25 mouse cellular contexts compared by ENCODE assay signal in the genomic region with DNA sequence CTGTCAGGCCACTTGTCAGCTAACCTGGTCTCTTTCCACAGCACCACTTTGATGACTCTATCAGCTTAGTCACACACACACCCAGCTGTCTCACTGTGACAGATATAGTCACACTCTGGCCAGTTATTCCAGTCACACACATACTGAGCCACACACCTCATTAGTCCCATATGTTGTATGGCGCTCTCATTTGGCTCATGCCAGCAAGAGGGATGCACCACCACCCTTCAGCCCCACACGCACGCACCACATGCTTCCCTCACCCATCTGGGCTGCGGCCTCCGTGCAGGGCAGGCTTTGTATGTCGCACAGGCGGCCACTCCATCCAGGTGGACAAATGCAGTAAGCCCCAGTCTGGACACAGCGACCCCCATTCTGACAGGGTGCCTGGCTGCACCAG. TPM values are rescaled to one million over a fixed set of nuclear protein-coding genes. Genes with fewer than 3 reads are reported as not detected.
DNase-seq lines count a peak whose midpoint lies in the region; ATAC-seq and TF ChIP-seq lines count a peak whose summit lies in the region.
"Had no signal": no experiment of that assay in that cellular context is flagged by ENCODE, and none has a peak within 500 bp of the region (broad histone marks: within the 10 kb centered on the region; RNA-seq: fewer than 3 reads in every experiment).

No protein-coding gene starts in this region.

- no peaks in the 10 kb centered on the region for H3K27me3 ChIP-seq in heart, embryonic 10.5 days (ENCODE audit: insufficient read depth, poor library complexity, severe bottlenecking)
- H3K27me3 ChIP-seq in megakaryocyte, embryonic 14.5 days (replicated peaks) = peaks cover 57% of the 10 kb centered on the region
- no peaks in the 10 kb centered on the region for H3K27me3 ChIP-seq in hindbrain, postnatal 0 days (ENCODE audit: insufficient read depth, low read length)
- H3K27me3 ChIP-seq: midbrain, embryonic 15.5 days had no signal

- H3K4me1 ChIP-seq in heart, embryonic 10.5 days = peaks cover 6% of the 10 kb centered on the region
- H3K4me1 ChIP-seq in megakaryocyte, embryonic 14.5 days = peaks cover 40% of the 10 kb centered on the region
- H3K4me1 ChIP-seq in hindbrain, postnatal 0 days (ENCODE audit: insufficient read depth, low read length) = no peaks in the 10 kb centered on the region

- H3K9me3 ChIP-seq in heart, embryonic 10.5 days = no peaks in the 10 kb centered on the region
- no peaks in the 10 kb centered on the region for H3K9me3 ChIP-seq in megakaryocyte, embryonic 14.5 days
- no peaks in the 10 kb centered on the region for H3K9me3 ChIP-seq in hindbrain, postnatal 0 days (ENCODE audit: low read length)
- H3K9me3 ChIP-seq: liver, embryonic 13.5 days; midbrain, embryonic 15.5 days had no signal

- peaks cover 86% of the 10 kb centered on the region for H3K36me3 ChIP-seq in heart, embryonic 10.5 days
- H3K36me3 ChIP-seq in megakaryocyte, embryonic 14.5 days (replicated peaks; ENCODE audit: low read length) = no peaks in the 10 kb centered on the region
- no peaks in the 10 kb centered on the region for H3K36me3 ChIP-seq in hindbrain, postnatal 0 days (ENCODE audit: insufficient read depth, low read length)
- H3K36me3 ChIP-seq: liver, embryonic 13.5 days; midbrain, embryonic 15.5 days had no signal

- no peak overlapping the region for H3K9ac ChIP-seq in hindbrain, postnatal 0 days (replicated peaks; ENCODE audit: low read length)
- H3K9ac ChIP-seq: forebrain, postnatal 0 days; liver, embryonic 13.5 days; midbrain, embryonic 15.5 days had no signal

- peak; percentile 86 for DNase-seq in heart, adult 11 months
- no peak for DNase-seq in heart, embryonic 10.5 days (ENCODE audit: low spot score)
- DNase-seq in brain, adult 2 months (ENCODE audit: low read depth, low spot score) = peak; percentile 61
- DNase-seq in hindbrain, postnatal 0 days (ENCODE audit: low spot score) = peak; percentile 44
- no peak for DNase-seq in gastrocnemius, postnatal 25 days
- DNase-seq: adrenal gland, adult 2 months; B cell, adult 2 months; cerebellum, adult 8-10 months; forebrain, postnatal 0 days; kidney, postnatal 25 days; liver, embryonic 13.5 days; lung, adult 2 months; lung, postnatal 14 days; spleen, adult 18-20 months; thymus, postnatal 14 days had no signal

- no peak for TF ChIP-seq CTCF in hindbrain, postnatal 0 days (IDR thresholded peaks at IDR 0.05; ENCODE audit: low read depth)

- no peak overlapping the region for H3K4me3 ChIP-seq in heart, embryonic 10.5 days
- peak overlapping the region; percentile 66 for H3K4me3 ChIP-seq in megakaryocyte, embryonic 14.5 days (replicated peaks)
- no peak overlapping the region for H3K4me3 ChIP-seq in hindbrain, postnatal 0 days (ENCODE audit: low read length)
- H3K4me3 ChIP-seq: layer of hippocampus, adult 2 months; liver, embryonic 13.5 days; midbrain, embryonic 15.5 days; myocyte had no signal

- H3K4me2 ChIP-seq in hindbrain, postnatal 0 days (ENCODE audit: low read depth, low read length) = no peak overlapping the region
- H3K4me2 ChIP-seq: heart, embryonic 11.5 days; liver, embryonic 13.5 days; midbrain, embryonic 15.5 days had no signal

- ATAC-seq in megakaryocyte, adult 5-6 weeks (ENCODE audit: poor library complexity, severe bottlenecking) = no peak
- ATAC-seq in hindbrain, postnatal 0 days = peak; percentile 67
- ATAC-seq: forebrain, postnatal 0 days; intestine, postnatal 0 days; midbrain, embryonic 15.5 days had no signal

- no peak overlapping the region for H3K27ac ChIP-seq in heart, embryonic 10.5 days
- H3K27ac ChIP-seq in hindbrain, postnatal 0 days = no peak overlapping the region
- H3K27ac ChIP-seq: layer of hippocampus, adult 2 months; liver, embryonic 13.5 days; midbrain, embryonic 15.5 days had no signal

- WGBS in heart, embryonic 10.5 days = 92% methylated on average over 8 of the region's 8 CpGs
- WGBS in hindbrain, postnatal 0 days = 55% methylated on average over 8 of the region's 8 CpGs

RNA-seq across cellular contexts. Expression of a gene that starts 19.9 kb away (rescaled TPM):
- polyA plus RNA-seq in heart, embryonic 10.5 days (2016; fragmentation: Nextera tagmentation; extraction: Ambion mirVana) = 5.7 and 13.7 TPM in 2 replicates
- polyA plus RNA-seq in megakaryocyte, embryonic 14.5 days (2012; ENCODE audit: insufficient read depth, low replicate concordance) = 0.23 and 1.4 TPM in 2 replicates
- 0.18 TPM in 1 of 2 replicates, not detected in the other for total RNA-seq in megakaryocyte, adult 5-6 weeks (2015)
- 0.04 and 0.08 TPM in 2 replicates for total RNA-seq in megakaryocyte, adult 5-6 weeks (2017)
- 56.3 and 68.1 TPM in 2 replicates for total RNA-seq in hindbrain, postnatal 0 days (2014; rRNA removed)
- polyA plus RNA-seq in hindbrain, postnatal 0 days (2015; fragmentation: Nextera tagmentation; extraction: Ambion mirVana) = 5.8 and 6.5 TPM in 2 replicates
- 10 to 100 TPM; 12.6 to 13.4 TPM for total RNA-seq in gastrocnemius, postnatal 25 days (2021)
- total RNA-seq: megakaryocyte-erythroid progenitor cell, adult 5-6 weeks had no signal

RNA-seq across cellular contexts. Expression of a gene that starts 42.6 kb away (rescaled TPM):
- polyA plus RNA-seq in heart, embryonic 10.5 days (2016; fragmentation: Nextera tagmentation; extraction: Ambion mirVana) = not detected in 2 replicates
- polyA plus RNA-seq in megakaryocyte, embryonic 14.5 days (2012; ENCODE audit: insufficient read depth, low replicate concordance) = not detected in 2 replicates
- total RNA-seq in megakaryocyte, adult 5-6 weeks (2015) = 0.07 and 0.23 TPM in 2 replicates
- 0.20 TPM in 1 of 2 replicates, not detected in the other for total RNA-seq in megakaryocyte, adult 5-6 weeks (2017)
- total RNA-seq in hindbrain, postnatal 0 days (2014; rRNA removed) = 0.31 and 0.61 TPM in 2 replicates
- polyA plus RNA-seq in hindbrain, postnatal 0 days (2015; fragmentation: Nextera tagmentation; extraction: Ambion mirVana) = 0.48 TPM in 2 replicates
- under 1 TPM; 0.40 to 0.46 TPM for total RNA-seq in gastrocnemius, postnatal 25 days (2021)
- total RNA-seq: hematopoietic stem cell, adult 5-6 weeks; megakaryocyte-erythroid progenitor cell, adult 5-6 weeks had no signal
- polyA plus RNA-seq: heart, embryonic 11.5 days; intestine, postnatal 0 days; kidney, embryonic 14.5 days; liver, embryonic 13.5 days had no signal

Comparison
In these comparisons a context has a peak if more than half of its experiments do, and no peak if none do; other contexts are left out.
1. DNase-seq: peak in heart, adult 11 months (single experiment), brain, adult 2 months (single experiment) and hindbrain, postnatal 0 days (single experiment); none in heart, embryonic 10.5 days (single experiment) and gastrocnemius, postnatal 25 days (single experiment).
2. RNA of a gene that starts 19.9 kb away (total RNA-seq): 56.3 to 68.1 TPM in hindbrain, postnatal 0 days and 12.6 to 13.4 TPM in gastrocnemius, postnatal 25 days; 0.04 to 0.18 TPM in megakaryocyte, adult 5-6 weeks; every median in the first group is over 10 times any median in the second.